Mouse (Mus musculus): Measurements from ENCODE around the gene Rtkn. TPM values are rescaled to one million over a fixed set of nuclear protein-coding genes. Genes with fewer than 3 reads are reported as not detected.
"Not testable (repeated sequence)": the region's sequence is repeated elsewhere in the genome, so short reads cannot be mapped to it uniquely, and the experiment has no call there.

Gene Rtkn
- polyA plus RNA-seq, 1 experiment from 2014 or later: 23.6 TPM

DNA sequence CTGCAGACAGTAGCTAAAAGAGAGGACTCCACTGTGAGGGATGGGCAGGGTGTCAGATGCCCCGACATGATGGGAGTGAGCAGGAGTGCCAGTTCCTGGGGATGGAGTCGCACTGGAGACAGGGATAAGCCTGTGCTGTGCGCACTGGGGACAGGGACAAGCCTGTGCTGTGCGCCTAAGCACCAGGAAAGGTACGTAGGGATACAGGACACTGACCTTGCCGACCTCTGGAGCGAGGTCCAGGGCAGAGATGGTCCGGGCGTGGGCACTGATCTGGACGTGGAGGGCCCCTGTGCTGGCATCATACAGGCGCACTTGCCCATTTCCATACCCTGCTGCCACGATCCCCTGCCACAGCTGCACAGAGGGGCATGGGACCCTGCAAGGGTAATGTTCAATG lies 17.8 kb downstream of the Rtkn start:
- Histone ChIP-seq H3K27ac (no peak overlapping the region), H3K4me2 (replicated peaks) (no peak overlapping the region), H3K9ac (no peak overlapping the region), H3K9me3 (no peaks in the 10 kb centered on the region), H3K27me3 (replicated peaks) (no peaks in the 10 kb centered on the region), H3K36me3 (peaks cover 14% of the 10 kb centered on the region; the same call in 1 of the 2 replicates), H3K4me3 (replicated peaks) (no peak overlapping the region), H3K4me1 (replicated peaks) (peaks cover 5% of the 10 kb centered on the region)
- WGBS: 85% methylated on average over 12 of the region's 12 CpGs
- 0 out of 2 replicates have a peak, but pooled peaks have one; percentile 11 for ATAC-seq

DNA sequence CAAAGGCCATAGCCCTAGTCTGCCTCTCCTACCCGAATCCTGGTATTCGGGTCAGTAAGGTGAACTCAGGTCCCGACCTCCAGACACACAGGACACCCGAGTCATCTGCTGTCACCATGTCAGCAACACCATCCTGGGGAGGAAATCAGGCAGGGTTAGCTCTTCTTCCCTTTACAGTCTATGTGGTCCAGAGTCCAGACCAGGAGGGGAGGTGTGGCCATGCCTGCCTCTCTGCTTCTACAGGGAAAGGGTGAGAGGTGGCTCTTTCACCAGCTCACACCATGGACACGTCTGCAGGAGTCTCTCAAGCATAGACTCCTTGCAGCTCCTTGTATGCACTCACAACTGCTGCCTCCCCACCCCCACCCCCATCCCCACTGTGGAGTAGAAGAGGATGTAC lies 18.2 kb downstream of the Rtkn start:
- Histone ChIP-seq H3K4me2 (replicated peaks) (no peak overlapping the region), H3K9me3 (no peaks in the 10 kb centered on the region), H3K4me3 (replicated peaks) (no peak overlapping the region), H3K27ac (no peak overlapping the region), H3K9ac (no peak overlapping the region), H3K27me3 (replicated peaks) (no peaks in the 10 kb centered on the region), H3K36me3 (peaks cover 14% of the 10 kb centered on the region; the same call in 1 of the 2 replicates), H3K4me1 (replicated peaks) (peaks cover 5% of the 10 kb centered on the region)
- 69% methylated on average over 5 of the region's 5 CpGs for WGBS
- ATAC-seq: peak; percentile 60

DNA sequence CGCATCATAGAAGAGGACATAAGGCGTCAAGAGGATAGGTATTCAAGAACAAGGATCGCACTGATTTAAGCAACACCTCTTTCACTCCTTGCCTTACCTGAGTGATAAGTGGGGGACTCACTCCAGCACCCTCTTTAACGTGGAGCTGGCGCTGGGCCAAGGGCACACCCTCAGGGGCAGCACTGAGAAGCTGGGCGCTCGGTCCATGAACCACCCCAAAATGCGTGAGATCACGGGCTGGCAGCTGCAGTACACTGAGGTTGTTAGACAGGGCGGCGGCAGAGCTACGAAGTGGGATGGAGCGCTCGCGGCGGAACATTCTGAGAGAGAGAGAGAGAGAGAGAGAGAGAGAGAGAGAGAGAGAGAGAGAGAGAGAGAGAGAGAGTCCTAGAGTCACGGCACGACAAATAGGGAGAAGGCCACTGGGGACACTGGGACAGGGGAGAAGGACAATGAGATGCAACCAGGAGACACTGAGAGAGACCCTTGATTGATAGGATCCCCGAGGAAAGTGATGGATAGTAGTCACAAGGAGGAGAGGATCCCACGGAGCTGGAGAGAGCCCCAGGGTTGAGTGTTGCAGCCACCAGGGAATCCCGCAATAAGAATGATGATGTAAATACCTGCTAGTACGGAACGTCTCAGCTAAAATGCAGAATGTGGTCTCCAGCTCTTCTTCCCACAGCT lies 20.4 kb downstream of the Rtkn start:
- no peak overlapping the region for H3K27ac ChIP-seq
- H3K9ac ChIP-seq: peak overlapping the region; percentile 20
- WGBS: 9% methylated on average over 23 of the region's 23 CpGs
- H3K4me3 ChIP-seq (replicated peaks): peak overlapping the region; percentile 50
- peaks cover 5% of the 10 kb centered on the region for H3K4me1 ChIP-seq (replicated peaks)
- H3K4me2 ChIP-seq (replicated peaks): peak overlapping the region; percentile 75
- peak; percentile 23 for ATAC-seq
- H3K36me3 ChIP-seq: peaks cover 5% of the 10 kb centered on the region; the same call in 1 of the 2 replicates
- H3K27me3 ChIP-seq (replicated peaks): peaks cover 3% of the 10 kb centered on the region
- no peaks in the 10 kb centered on the region for H3K9me3 ChIP-seq

DNA sequence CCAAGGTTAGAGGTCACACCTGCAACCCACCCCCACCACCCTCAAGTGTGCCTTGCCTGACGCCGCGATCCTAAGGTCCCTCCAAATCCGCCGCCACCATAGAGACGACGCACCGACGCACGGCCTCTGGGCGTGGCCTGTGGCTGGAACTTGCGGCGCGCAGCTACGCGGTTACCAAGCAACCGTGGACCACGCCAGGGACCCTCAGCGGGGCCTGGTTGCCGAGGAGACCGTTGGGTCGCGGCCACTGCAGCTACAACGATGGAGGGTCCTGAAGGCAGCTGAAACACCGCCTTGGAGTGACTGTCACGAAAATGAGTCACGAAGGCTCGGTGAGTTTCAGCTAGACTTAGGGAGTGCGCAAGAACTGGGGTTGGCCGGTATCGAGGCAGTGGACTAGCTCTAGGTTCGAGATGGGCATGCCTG lies 21.0 kb downstream of the Rtkn start, which contains the start of the genes Wdr54 and 1700003E16Rik:
Gene Wdr54, minus strand, starts transcription at position 139 of the 426 bp plus-strand sequence.
Gene 1700003E16Rik, plus strand, starts transcription at position 146 of the 426 bp plus-strand sequence.
- peak within 1 kb of the TSS; percentile 50 for H3K4me3 ChIP-seq (replicated peaks)
- peak within 1 kb of the TSS; percentile 20 for H3K9ac ChIP-seq
- H3K36me3 ChIP-seq: peaks cover 5% of the 10 kb centered on the region; the same call in 1 of the 2 replicates
- peak; percentile 71 for ATAC-seq
- peak within 1 kb of the TSS; percentile 75 for H3K4me2 ChIP-seq (replicated peaks)
- no peak within 1 kb of the TSS for H3K27ac ChIP-seq
- H3K9me3 ChIP-seq: no peaks in the 10 kb centered on the region
- WGBS: 2% methylated on average over 32 of the region's 32 CpGs
- peaks cover 9% of the 10 kb centered on the region for H3K27me3 ChIP-seq (replicated peaks)
- H3K4me1 ChIP-seq (replicated peaks): peaks cover 6% of the 10 kb centered on the region

DNA sequence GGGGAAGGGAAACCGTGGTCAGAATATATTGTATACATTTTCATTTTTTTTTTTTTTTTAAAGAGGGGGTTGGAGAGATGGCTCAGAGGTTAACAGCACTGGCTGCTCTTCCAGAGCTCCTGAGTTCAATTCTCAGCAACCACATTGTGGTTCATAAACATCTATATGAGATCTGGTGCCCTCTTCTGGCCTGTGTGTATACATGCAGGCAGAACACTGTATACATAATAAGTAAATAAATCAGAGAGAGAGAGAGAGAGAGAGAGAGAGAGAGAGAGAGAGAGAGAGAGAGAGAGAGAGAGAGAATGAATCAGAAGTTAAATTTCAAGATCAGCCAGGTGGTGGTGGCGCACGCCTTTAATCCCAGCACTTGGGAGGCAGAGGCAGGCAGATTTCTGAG lies 24.2 kb downstream of the Rtkn start:
- not testable (repeated sequence) for H3K27ac ChIP-seq; ATAC-seq; H3K4me2 ChIP-seq (replicated peaks); H3K36me3 ChIP-seq; H3K9me3 ChIP-seq; H3K4me3 ChIP-seq (replicated peaks); H3K9ac ChIP-seq
- 22% methylated on average over 3 of the region's 3 CpGs for WGBS
- Histone ChIP-seq H3K4me1 (replicated peaks) (peaks cover 22% of the 10 kb centered on the region), H3K27me3 (replicated peaks) (peaks cover 23% of the 10 kb centered on the region)

DNA sequence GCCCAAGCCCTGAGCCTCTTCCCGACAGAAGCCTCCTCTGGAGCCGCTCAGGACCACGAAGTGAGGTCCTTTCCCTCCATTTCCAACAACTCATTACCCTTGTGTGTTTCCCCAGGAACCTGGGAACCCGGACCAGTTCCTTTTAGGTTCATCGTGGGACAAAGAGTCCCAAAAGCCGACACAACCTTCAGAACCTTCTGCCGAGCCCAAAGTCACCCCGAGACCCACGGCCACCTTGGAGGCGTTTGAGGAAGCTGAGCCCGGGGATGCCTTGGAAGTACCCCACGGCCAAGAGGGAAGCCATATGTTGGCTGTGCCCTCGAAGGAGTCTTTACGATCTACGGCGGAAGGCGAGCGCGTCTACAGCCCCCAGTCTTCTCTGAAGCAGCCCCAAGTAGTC lies 26.2 kb downstream of the Rtkn start:
- Histone ChIP-seq H3K9me3 (no peaks in the 10 kb centered on the region), H3K4me1 (replicated peaks) (peaks cover 21% of the 10 kb centered on the region), H3K4me3 (replicated peaks) (peak overlapping the region; percentile 38), H3K9ac (peak overlapping the region; percentile 48), H3K36me3 (no peaks in the 10 kb centered on the region), H3K4me2 (replicated peaks) (peak overlapping the region; percentile 92), H3K27ac (no peak overlapping the region), H3K27me3 (replicated peaks) (peaks cover 23% of the 10 kb centered on the region)
- no peak for ATAC-seq
- 12% methylated on average over 19 of the region's 19 CpGs for WGBS

DNA sequence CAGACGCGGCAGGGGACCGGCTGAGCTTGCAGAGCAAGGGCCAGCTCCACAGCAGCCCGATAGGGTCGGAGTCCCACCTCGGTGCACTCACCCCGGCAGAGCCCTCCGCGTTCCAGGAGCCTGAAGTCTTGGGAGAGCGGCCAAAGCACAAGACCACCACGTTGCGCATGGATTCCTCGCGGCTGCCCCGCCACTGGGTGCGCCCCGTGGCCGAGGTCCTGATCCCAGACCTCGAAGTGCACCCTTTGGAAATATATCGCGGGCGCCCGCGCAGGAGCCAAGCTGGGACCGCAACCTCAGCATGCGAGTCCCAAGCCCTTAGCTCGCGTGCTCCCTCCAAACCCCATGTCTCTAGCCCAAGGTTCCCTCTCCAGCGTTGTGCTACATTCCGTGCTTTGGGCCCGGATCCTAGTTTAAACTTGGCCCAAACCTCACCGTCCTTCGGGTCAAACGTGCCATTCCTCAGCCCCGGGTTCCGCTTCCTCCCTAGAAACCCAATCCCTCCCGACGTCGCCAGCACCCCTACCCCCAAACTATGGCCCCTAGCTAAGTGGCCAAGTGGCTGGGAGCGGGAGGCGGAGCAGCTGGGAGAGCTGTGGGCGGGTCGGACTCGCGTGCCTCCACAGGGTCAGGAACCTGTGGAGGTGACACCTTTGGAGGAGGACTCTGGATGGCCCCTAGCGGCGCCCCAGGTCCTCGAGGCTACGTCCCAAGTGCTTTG lies 26.8 kb downstream of the Rtkn start:
- H3K27me3 ChIP-seq (replicated peaks): peaks cover 23% of the 10 kb centered on the region
- H3K4me2 ChIP-seq (replicated peaks): peak overlapping the region; percentile 92
- H3K9ac ChIP-seq: peak overlapping the region; percentile 48
- peaks cover 20% of the 10 kb centered on the region; the same call in 1 of the 2 replicates for H3K4me1 ChIP-seq (replicated peaks)
- H3K4me3 ChIP-seq (replicated peaks): peak overlapping the region; percentile 38
- no peaks in the 10 kb centered on the region for H3K36me3 ChIP-seq
- ATAC-seq: peak; percentile 44
- no peak overlapping the region for H3K27ac ChIP-seq
- under 1% methylated on average over 49 of the region's 49 CpGs for WGBS
- H3K9me3 ChIP-seq: no peaks in the 10 kb centered on the region

DNA sequence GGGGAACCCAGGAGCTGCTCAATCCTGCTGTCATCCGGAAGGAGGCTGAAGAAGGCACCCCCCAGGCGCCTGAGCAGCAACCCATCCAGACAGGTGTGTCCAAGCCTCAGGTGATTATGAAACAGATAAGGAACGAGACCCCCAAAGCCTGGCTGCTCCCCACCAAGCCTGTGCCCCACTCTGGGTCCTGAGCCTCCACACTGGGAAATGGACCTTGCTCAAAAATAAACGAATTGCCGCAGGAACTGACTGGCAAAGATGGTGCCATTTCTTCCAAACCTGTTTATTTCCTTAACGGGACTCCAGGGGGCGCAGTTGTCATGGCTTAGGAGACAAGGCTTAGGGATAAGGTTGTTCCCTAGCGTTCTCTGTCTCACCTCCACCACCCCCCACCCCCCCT lies 27.4 kb downstream of the Rtkn start:
- peak overlapping the region; percentile 48 for H3K9ac ChIP-seq
- peak overlapping the region; percentile 92 for H3K4me2 ChIP-seq (replicated peaks)
- H3K4me1 ChIP-seq (replicated peaks): peaks cover 20% of the 10 kb centered on the region; the same call in 1 of the 2 replicates
- H3K9me3 ChIP-seq: no peaks in the 10 kb centered on the region
- WGBS: 3% methylated on average over 8 of the region's 8 CpGs
- ATAC-seq: peak; percentile 15
- H3K27ac ChIP-seq: no peak overlapping the region
- no peaks in the 10 kb centered on the region for H3K36me3 ChIP-seq
- peaks cover 23% of the 10 kb centered on the region for H3K27me3 ChIP-seq (replicated peaks)
- H3K4me3 ChIP-seq (replicated peaks): peak overlapping the region; percentile 38

DNA sequence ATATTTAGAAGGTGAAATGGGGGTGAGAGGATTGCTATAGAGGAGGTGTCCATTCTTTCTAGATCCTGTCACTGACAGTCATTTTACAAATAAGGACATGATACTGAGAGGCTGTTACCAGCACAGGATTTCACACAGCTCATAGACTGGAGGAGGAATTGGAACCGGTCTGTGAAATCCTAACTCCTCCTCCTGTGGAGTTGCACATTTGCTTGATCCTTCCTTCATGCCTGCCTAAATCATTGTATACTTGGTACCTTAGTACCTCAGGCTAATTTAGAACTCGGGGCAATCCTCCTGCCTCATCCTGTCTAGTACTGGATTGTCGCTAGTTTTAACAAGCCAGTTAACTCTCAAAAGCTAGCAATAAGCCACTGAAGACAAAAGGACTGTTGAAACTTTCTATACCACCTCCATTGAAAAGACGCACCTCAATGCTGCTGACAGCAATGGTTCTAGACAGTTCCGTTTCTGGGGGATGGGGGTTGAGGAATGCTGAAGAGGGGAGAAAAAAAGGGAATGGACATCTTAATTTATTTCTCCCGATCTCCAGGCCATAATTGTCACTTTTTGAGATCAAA lies 29.9 kb downstream of the Rtkn start:
- Histone ChIP-seq H3K27ac (0 out of 2 replicates have a peak overlapping the region, but pooled peaks have one; percentile 78), H3K27me3 (replicated peaks) (peaks cover 23% of the 10 kb centered on the region), H3K4me1 (replicated peaks) (peaks cover 24% of the 10 kb centered on the region), H3K9ac (peak overlapping the region; percentile 95), H3K4me2 (replicated peaks) (peak overlapping the region; percentile 68), H3K4me3 (replicated peaks) (peak overlapping the region; percentile 91), H3K9me3 (no peaks in the 10 kb centered on the region), H3K36me3 (no peaks in the 10 kb centered on the region)
- peak; percentile 26 for ATAC-seq
- 4% methylated on average over 6 of the region's 6 CpGs for WGBS

DNA sequence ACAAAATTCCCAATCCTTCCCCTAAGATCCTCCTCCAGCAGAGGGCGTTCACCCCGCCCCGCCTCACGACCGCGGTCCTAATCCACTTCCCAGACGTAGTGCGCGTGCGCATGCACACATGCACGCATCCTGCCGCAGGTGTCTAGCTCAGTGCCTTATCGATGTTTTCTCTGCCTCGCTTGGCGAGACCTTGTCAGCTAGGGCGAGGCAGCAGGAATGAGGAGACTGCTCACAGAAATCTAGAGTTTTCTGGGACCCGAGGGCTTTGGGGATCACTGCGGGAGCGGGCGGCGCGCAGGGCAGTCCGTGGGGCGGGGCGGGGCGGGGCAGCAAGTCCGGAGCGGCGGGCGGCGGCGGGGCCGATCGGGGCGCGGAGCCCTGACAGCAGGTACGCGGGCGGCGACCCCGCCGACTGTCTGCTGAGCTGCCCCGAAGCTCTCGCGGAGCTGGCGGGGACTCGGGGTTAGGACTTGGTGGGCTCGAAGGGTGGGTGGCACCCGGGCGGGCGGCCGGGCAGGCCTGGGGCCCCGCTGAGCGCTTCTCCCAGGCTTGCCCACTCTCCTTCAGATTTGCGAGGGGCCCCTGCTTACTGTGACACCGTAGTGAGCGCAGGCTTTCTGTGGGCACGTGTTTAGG lies 30.5 kb downstream of the Rtkn start, which contains the start of gene Dctn1:
Gene Dctn1, plus strand, starts transcription at position 314 of the 636 bp plus-strand sequence.
- Histone ChIP-seq H3K4me3 (replicated peaks) (peak within 1 kb of the TSS; percentile 91), H3K4me2 (replicated peaks) (peak within 1 kb of the TSS; percentile 68), H3K4me1 (replicated peaks) (peaks cover 24% of the 10 kb centered on the region), H3K27ac (peak within 1 kb of the TSS; percentile 78), H3K27me3 (replicated peaks) (peaks cover 20% of the 10 kb centered on the region), H3K9me3 (no peaks in the 10 kb centered on the region), H3K36me3 (no peaks in the 10 kb centered on the region), H3K9ac (peak within 1 kb of the TSS; percentile 95)
- WGBS: under 1% methylated on average over 55 of the region's 58 CpGs
- peak; percentile 89 for ATAC-seq

DNA sequence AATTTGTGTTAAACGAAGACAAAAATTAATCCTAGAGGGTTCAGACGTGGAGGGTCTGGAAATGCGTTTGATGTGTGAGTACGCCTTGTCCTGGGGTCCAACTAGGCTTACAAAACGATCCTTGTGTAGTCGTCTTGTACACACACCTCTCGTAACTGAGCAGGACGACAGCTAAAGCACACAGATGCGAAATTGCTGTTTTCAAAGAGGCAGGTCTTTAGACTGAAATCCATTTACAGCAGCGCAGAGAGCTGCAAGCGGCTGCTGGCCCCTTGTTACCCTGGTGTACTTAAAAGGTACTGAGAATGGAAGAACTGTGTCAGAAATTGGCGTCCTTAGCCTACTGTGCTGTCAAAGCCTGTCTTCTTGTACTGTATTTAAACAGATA lies 31.0 kb downstream of the Rtkn start:
- H3K27me3 ChIP-seq (replicated peaks): peaks cover 15% of the 10 kb centered on the region
- H3K9me3 ChIP-seq: no peaks in the 10 kb centered on the region
- WGBS: under 1% methylated on average over 12 of the region's 12 CpGs
- H3K4me1 ChIP-seq (replicated peaks): peaks cover 24% of the 10 kb centered on the region
- peak overlapping the region; percentile 68 for H3K4me2 ChIP-seq (replicated peaks)
- peak; percentile 7; the same call in 1 of the 2 replicates for ATAC-seq
- peak overlapping the region; percentile 78 for H3K27ac ChIP-seq
- H3K4me3 ChIP-seq (replicated peaks): peak overlapping the region; percentile 91
- H3K9ac ChIP-seq: peak overlapping the region; percentile 95
- H3K36me3 ChIP-seq: no peaks in the 10 kb centered on the region

All from intestine, embryonic 15.5 days (tissue).